In genomic region chr11:106389611-106390010, GRCm38 (mm10) we compare ENCODE assay signal across 17 mouse cellular contexts. TPM values are rescaled to one million over a fixed set of nuclear protein-coding genes. Genes with fewer than 3 reads are reported as not detected.
DNase-seq lines count a peak whose midpoint lies in the region; ATAC-seq and TF ChIP-seq lines count a peak whose summit lies in the region.
"Had no signal": no experiment of that assay in that cellular context is flagged by ENCODE, and none has a peak within 500 bp of the region (broad histone marks: within the 10 kb centered on the region; RNA-seq: fewer than 3 reads in every experiment).

No protein-coding gene starts in this region.

- DNase-seq in gastrocnemius, adult 2 months: no peak
- no peak for DNase-seq in gastrocnemius, adult 18-20 months (ENCODE audit: low spot score)
- no peak for DNase-seq in spleen, adult 2 months (ENCODE audit: low read depth in 1 of 2, low spot score in 2 of 2)
- no peak for DNase-seq in spleen, adult 12 weeks (ENCODE audit: low spot score)
- DNase-seq in midbrain, embryonic 11.5 days (ENCODE audit: low spot score, missing footprints): no peak
- DNase-seq: adrenal gland, postnatal 25 days; cerebellum, adult 18-20 months; gastrocnemius, postnatal 14 days; right cerebral cortex, postnatal 14 days had no signal

- WGBS in spleen, adult 2 months: 60% methylated on average over 3 of the region's 3 CpGs
- WGBS in limb, embryonic 13.5 days: 24% methylated on average over 3 of the region's 3 CpGs
- 17% methylated on average over 3 of the region's 3 CpGs for WGBS in stomach, embryonic 16.5 days
- 44% methylated on average over 3 of the region's 3 CpGs for WGBS in midbrain, embryonic 11.5 days

- TF ChIP-seq POLR2A in spleen, adult 2 months (IDR thresholded peaks at IDR 0.05; ENCODE audit: low read depth, low read length): no peak

- H3K9ac ChIP-seq in limb, embryonic 13.5 days: 0 out of 2 replicates have a peak overlapping the region, but pooled peaks have one; percentile 36
- H3K9ac ChIP-seq in stomach, embryonic 16.5 days (ENCODE audit: low read length): no peak overlapping the region
- H3K9ac ChIP-seq in midbrain, embryonic 11.5 days (ENCODE audit: low read length): no peak overlapping the region
- H3K9ac ChIP-seq: forebrain, embryonic 13.5 days; liver, embryonic 14.5 days; midbrain, embryonic 15.5 days had no signal

- ATAC-seq in limb, embryonic 13.5 days (ENCODE audit: low FRiP score, low read depth): no peak
- no peak for ATAC-seq in stomach, embryonic 16.5 days (ENCODE audit: insufficient read depth, low FRiP score)
- no peak for ATAC-seq in megakaryocyte-erythroid progenitor cell, adult 5-6 weeks (replicated peaks; ENCODE audit: low FRiP score, low TSS enrichment, poor library complexity, severe bottlenecking)
- ATAC-seq in midbrain, embryonic 11.5 days (ENCODE audit: low FRiP score): no peak
- ATAC-seq: forebrain, embryonic 13.5 days; midbrain, embryonic 15.5 days had no signal

- no peak overlapping the region for H3K4me2 ChIP-seq in limb, embryonic 13.5 days (replicated peaks)
- H3K4me2 ChIP-seq in stomach, embryonic 16.5 days (ENCODE audit: low read depth, low read length): no peak overlapping the region
- no peak overlapping the region for H3K4me2 ChIP-seq in midbrain, embryonic 11.5 days
- H3K4me2 ChIP-seq: forebrain, embryonic 13.5 days; midbrain, embryonic 15.5 days had no signal

- peaks cover 14% of the 10 kb centered on the region; the same call in 1 of the 2 replicates for H3K4me1 ChIP-seq in spleen, adult 2 months (ENCODE audit: control insufficient read depth, insufficient read depth, insufficient read length)
- peaks cover 16% of the 10 kb centered on the region for H3K4me1 ChIP-seq in limb, embryonic 13.5 days
- H3K4me1 ChIP-seq in stomach, embryonic 16.5 days (ENCODE audit: control insufficient read depth, insufficient read depth, low read length): no peaks in the 10 kb centered on the region; the same call in 1 of the 2 replicates
- no peaks in the 10 kb centered on the region for H3K4me1 ChIP-seq in midbrain, embryonic 11.5 days (ENCODE audit: control insufficient read depth, insufficient read depth, low read length)
- H3K4me1 ChIP-seq: forebrain, embryonic 13.5 days; midbrain, embryonic 15.5 days had no signal

- H3K9me3 ChIP-seq in limb, embryonic 13.5 days: no peaks in the 10 kb centered on the region
- H3K9me3 ChIP-seq in stomach, embryonic 16.5 days (replicated peaks; ENCODE audit: control insufficient read depth, low read length): no peaks in the 10 kb centered on the region
- H3K9me3 ChIP-seq in midbrain, embryonic 11.5 days (ENCODE audit: control insufficient read depth, low read length): no peaks in the 10 kb centered on the region
- H3K9me3 ChIP-seq: forebrain, embryonic 13.5 days; midbrain, embryonic 15.5 days had no signal

- H3K27me3 ChIP-seq in spleen, adult 2 months (ENCODE audit: control insufficient read depth, insufficient read depth, low read length): no peaks in the 10 kb centered on the region
- H3K27me3 ChIP-seq in limb, embryonic 13.5 days: no peaks in the 10 kb centered on the region
- no peaks in the 10 kb centered on the region for H3K27me3 ChIP-seq in stomach, embryonic 16.5 days (ENCODE audit: control insufficient read depth, insufficient read depth, low read length)
- H3K27me3 ChIP-seq in midbrain, embryonic 11.5 days (ENCODE audit: control insufficient read depth, insufficient read depth, low read length): no peaks in the 10 kb centered on the region
- H3K27me3 ChIP-seq: forebrain, embryonic 13.5 days; midbrain, embryonic 15.5 days had no signal

- peak overlapping the region; percentile 57 for H3K27ac ChIP-seq in gastrocnemius, adult 2 months
- H3K27ac ChIP-seq in spleen, adult 2 months (ENCODE audit: insufficient read depth, low read length): 0 out of 2 replicates have a peak overlapping the region, but pooled peaks have one; percentile 39
- peak overlapping the region; percentile 34; the same call in 1 of the 2 replicates for H3K27ac ChIP-seq in limb, embryonic 13.5 days
- 0 out of 2 replicates have a peak overlapping the region, but pooled peaks have one; percentile 12 for H3K27ac ChIP-seq in stomach, embryonic 16.5 days (ENCODE audit: low read length)
- H3K27ac ChIP-seq in midbrain, embryonic 11.5 days (ENCODE audit: low read depth, low read length): no peak overlapping the region
- H3K27ac ChIP-seq: forebrain, embryonic 13.5 days; liver, embryonic 14.5 days; midbrain, embryonic 15.5 days had no signal

- H3K4me3 ChIP-seq in gastrocnemius, adult 2 months: no peak overlapping the region
- no peak overlapping the region for H3K4me3 ChIP-seq in spleen, adult 2 months (ENCODE audit: extremely low read depth, insufficient read depth, insufficient read length)
- H3K4me3 ChIP-seq in limb, embryonic 13.5 days: no peak overlapping the region
- H3K4me3 ChIP-seq in stomach, embryonic 16.5 days (replicated peaks; ENCODE audit: low read length): no peak overlapping the region
- no peak overlapping the region for H3K4me3 ChIP-seq in midbrain, embryonic 11.5 days (ENCODE audit: low read depth, low read length)
- H3K4me3 ChIP-seq: forebrain, embryonic 13.5 days; midbrain, embryonic 15.5 days had no signal

- intact Hi-C loops in gastrocnemius, adult 2 months (cut with DNase I): loop anchor here (10.0 kb wide), 1 partner anchor 235 kb away; no protein-coding TSS in a partner anchor

- H3K36me3 ChIP-seq in spleen, adult 2 months (ENCODE audit: control insufficient read depth, insufficient read depth, low read length): no peaks in the 10 kb centered on the region
- no peaks in the 10 kb centered on the region; the same call in 1 of the 2 replicates for H3K36me3 ChIP-seq in limb, embryonic 13.5 days
- H3K36me3 ChIP-seq in stomach, embryonic 16.5 days (ENCODE audit: control insufficient read depth, insufficient read depth, low read length): no peaks in the 10 kb centered on the region
- H3K36me3 ChIP-seq in midbrain, embryonic 11.5 days (ENCODE audit: control insufficient read depth, insufficient read depth, low read length): no peaks in the 10 kb centered on the region
- H3K36me3 ChIP-seq: midbrain, embryonic 15.5 days had no signal

- no peak for TF ChIP-seq CTCF in gastrocnemius, adult 2 months (IDR thresholded peaks at IDR 0.05)
- TF ChIP-seq CTCF in spleen, adult 2 months (IDR thresholded peaks at IDR 0.05; ENCODE audit: extremely low read depth, insufficient read depth, insufficient read length, insufficient replicate concordance): no peak

RNA-seq across cellular contexts. Expression of gene Icam2, which starts 1.7 kb away (rescaled TPM):
- total RNA-seq in gastrocnemius, adult 2 months (2021): 1 to 10 TPM; 4.2 to 6.2 TPM
- total RNA-seq in gastrocnemius, adult 18-20 months (2021): 1 to 10 TPM; 3.3 to 7.8 TPM
- 82.6 and 93.8 TPM in 2 replicates for polyA plus RNA-seq in spleen, adult 2 months (2012; rRNA removed)
- 28.7 and 30.1 TPM in 2 replicates for polyA plus RNA-seq in limb, embryonic 13.5 days (2015; fragmentation: Nextera tagmentation; extraction: Ambion mirVana)
- polyA plus RNA-seq in stomach, embryonic 16.5 days (2015; fragmentation: Nextera tagmentation; extraction: Ambion mirVana): 39.5 and 40.6 TPM in 2 replicates
- 20.5 and 46.5 TPM in 2 replicates for total RNA-seq in megakaryocyte-erythroid progenitor cell, adult 5-6 weeks (2014; fragmentation: Nextera tagmentation)
- 51.4 and 82.3 TPM in 2 replicates for total RNA-seq in megakaryocyte-erythroid progenitor cell, adult 5-6 weeks (2017)
- polyA plus RNA-seq in midbrain, embryonic 11.5 days (2014; fragmentation: Nextera tagmentation; extraction: Ambion mirVana): 15.8 and 16.9 TPM in 2 replicates

RNA-seq across cellular contexts. Expression of gene Prr29, which starts 24.3 kb away (rescaled TPM):
- total RNA-seq in gastrocnemius, adult 2 months (2021): 1 to 10 TPM; 3.9 to 6.5 TPM
- 1 to 10 TPM; 4.8 to 5.7 TPM for total RNA-seq in gastrocnemius, adult 18-20 months (2021)
- 0.55 and 0.82 TPM in 2 replicates for polyA plus RNA-seq in spleen, adult 2 months (2012; rRNA removed)
- 0.25 TPM in 1 of 2 replicates, not detected in the other for polyA plus RNA-seq in limb, embryonic 13.5 days (2015; fragmentation: Nextera tagmentation; extraction: Ambion mirVana)
- polyA plus RNA-seq in stomach, embryonic 16.5 days (2015; fragmentation: Nextera tagmentation; extraction: Ambion mirVana): 0.62 and 0.96 TPM in 2 replicates
- total RNA-seq in megakaryocyte-erythroid progenitor cell, adult 5-6 weeks (2014; fragmentation: Nextera tagmentation): 4.6 TPM in 1 of 2 replicates, not detected in the other
- not detected in 2 replicates for total RNA-seq in megakaryocyte-erythroid progenitor cell, adult 5-6 weeks (2017)
- not detected in 2 replicates for polyA plus RNA-seq in midbrain, embryonic 11.5 days (2014; fragmentation: Nextera tagmentation; extraction: Ambion mirVana)
- total RNA-seq: adrenal gland, postnatal 25 days; hematopoietic stem cell, adult 5-6 weeks; left cerebral cortex, adult 8-10 months had no signal
- polyA plus RNA-seq: forebrain, embryonic 13.5 days; liver, embryonic 14.5 days; midbrain, embryonic 15.5 days had no signal

RNA-seq across cellular contexts. Expression of gene Scn4a, which starts 36.5 kb away (rescaled TPM):
- 100 to 1,000 TPM; 439 to 468 TPM for total RNA-seq in gastrocnemius, adult 2 months (2021)
- total RNA-seq in gastrocnemius, adult 18-20 months (2021): 100 to 1,000 TPM; 472 to 505 TPM
- polyA plus RNA-seq in spleen, adult 2 months (2012; rRNA removed): 6.1 and 6.5 TPM in 2 replicates
- 0.42 and 0.49 TPM in 2 replicates for polyA plus RNA-seq in limb, embryonic 13.5 days (2015; fragmentation: Nextera tagmentation; extraction: Ambion mirVana)
- 0.04 and 0.30 TPM in 2 replicates for polyA plus RNA-seq in stomach, embryonic 16.5 days (2015; fragmentation: Nextera tagmentation; extraction: Ambion mirVana)
- 0.11 TPM in 1 of 2 replicates, not detected in the other for total RNA-seq in megakaryocyte-erythroid progenitor cell, adult 5-6 weeks (2014; fragmentation: Nextera tagmentation)
- not detected in 2 replicates for total RNA-seq in megakaryocyte-erythroid progenitor cell, adult 5-6 weeks (2017)
- not detected in 2 replicates for polyA plus RNA-seq in midbrain, embryonic 11.5 days (2014; fragmentation: Nextera tagmentation; extraction: Ambion mirVana)
- total RNA-seq: hematopoietic stem cell, adult 5-6 weeks had no signal
- polyA plus RNA-seq: forebrain, embryonic 13.5 days; midbrain, embryonic 15.5 days had no signal
